Mouse (Mus musculus) embryonic facial prominence, embryonic 14.5 days (tissue): Measurements from ENCODE around the gene Uchl3. TPM values are rescaled to one million over a fixed set of nuclear protein-coding genes. Genes with fewer than 3 reads are reported as not detected.

Experiments used
- ATAC-seq: fragments of 200-750 bp; cut with Nextera tagmentation; 2 replicates; pipeline ENCODE4 v1.8.0; 2017; ENCODE audit warnings: low read depth, moderate number of reproducible peaks, moderate TSS enrichment
- DNase-seq: peaks from one replicate; pipeline ENCODE4 v3.0.0-alpha.2; 2015; ENCODE audit warnings: low spot score
- H3K27ac ChIP-seq: fragments of 300-500 bp; sonication (generic); replicated peaks from 2 replicates; pipeline ENCODE4 v1.5.1; 2014; ENCODE audit warnings: low read depth, mild to moderate bottlenecking, low read length, moderate library complexity
- H3K27me3 ChIP-seq: fragments of 300-500 bp; sonication (generic); replicated peaks from 2 replicates; pipeline ENCODE4 v1.6.1; 2014; ENCODE audit warnings: low read length; ENCODE audit not compliant: control insufficient read depth, insufficient read depth
- H3K36me3 ChIP-seq: fragments of 300-500 bp; sonication (generic); 2 replicates; pipeline ENCODE4 v1.6.1; 2014; ENCODE audit warnings: low read length, mixed read lengths; ENCODE audit not compliant: control insufficient read depth, insufficient read depth
- H3K4me1 ChIP-seq: fragments of 300-500 bp; sonication (generic); 2 replicates; pipeline ENCODE4 v1.6.1; 2014; ENCODE audit warnings: antibody characterized with exemption, low read length; ENCODE audit not compliant: control insufficient read depth, insufficient read depth
- H3K4me2 ChIP-seq: fragments of 300-500 bp; sonication (generic); 2 replicates; pipeline ENCODE4 v1.6.1; 2014; ENCODE audit warnings: low read depth, mild to moderate bottlenecking, low read length, moderate library complexity, mixed read lengths
- H3K4me3 ChIP-seq: fragments of 300-500 bp; sonication (generic); 2 replicates; pipeline ENCODE4 v1.5.1; 2014; ENCODE audit warnings: low read depth, mild to moderate bottlenecking, low read length
- H3K9ac ChIP-seq: fragments of 300-500 bp; sonication (generic); 2 replicates; pipeline ENCODE4 v1.6.1; 2014; ENCODE audit warnings: low read depth, mild to moderate bottlenecking, low read length, moderate library complexity, mixed read lengths
- H3K9me3 ChIP-seq: fragments of 300-500 bp; sonication (generic); 2 replicates; pipeline ENCODE4 v1.6.1; 2016; ENCODE audit warnings: low read length; ENCODE audit not compliant: control insufficient read depth
- WGBS: fragments of 180-500 bp; shearing (Covaris S2); extraction: QIAGEN DNeasy Blood & Tissue Kit; methylation state at CpG from one replicate; pipeline ENCODE4 v1.1.7; 2014; 5-methylcytosine and 5-hydroxymethylcytosine counted together
- polyA plus RNA-seq: library from polyadenylated mRNA; unstranded; fragments of >200 nt; fragmentation: Nextera tagmentation; extraction: Ambion mirVana; gene quantifications from 2 replicates; pipeline ENCODE4 v1.2.1, GENCODE M21; 2014

The Uchl3 gene
- polyA plus RNA-seq, 1 experiment from 2014 or later, result 114 TPM

DNA sequence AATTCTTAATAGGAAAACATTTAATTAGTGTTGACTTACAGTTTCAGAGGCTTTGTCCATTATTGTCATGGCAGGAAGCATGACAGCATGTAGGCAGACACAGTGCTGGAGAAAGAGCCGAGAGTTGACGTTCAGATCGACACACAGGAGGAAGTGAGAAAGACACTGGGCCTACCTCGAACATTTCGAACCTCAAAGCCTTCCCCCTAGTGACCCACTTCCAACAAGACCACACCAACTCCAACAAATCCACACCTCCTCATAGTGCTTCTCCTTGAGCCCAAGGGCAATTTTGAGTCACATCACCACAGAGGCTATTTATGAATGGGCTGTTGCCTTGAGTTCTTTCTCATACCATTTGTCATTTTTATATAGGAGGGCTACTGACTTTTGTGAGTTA, 53.3 kb downstream of the Uchl3 start:
- H3K4me1 ChIP-seq, result no peaks in the 10 kb centered on the region
- no peak for DNase-seq
- H3K4me3 ChIP-seq, result no peak overlapping the region
- no peaks in the 10 kb centered on the region for H3K36me3 ChIP-seq
- H3K27me3 ChIP-seq, result no peaks in the 10 kb centered on the region
- H3K27ac ChIP-seq, result no peak overlapping the region
- H3K9me3 ChIP-seq, result no peaks in the 10 kb centered on the region
- no peak overlapping the region for H3K9ac ChIP-seq
- WGBS, result 86% methylated on average over 5 of the region's 5 CpGs
- H3K4me2 ChIP-seq, result no peak overlapping the region
- no peak for ATAC-seq

DNA sequence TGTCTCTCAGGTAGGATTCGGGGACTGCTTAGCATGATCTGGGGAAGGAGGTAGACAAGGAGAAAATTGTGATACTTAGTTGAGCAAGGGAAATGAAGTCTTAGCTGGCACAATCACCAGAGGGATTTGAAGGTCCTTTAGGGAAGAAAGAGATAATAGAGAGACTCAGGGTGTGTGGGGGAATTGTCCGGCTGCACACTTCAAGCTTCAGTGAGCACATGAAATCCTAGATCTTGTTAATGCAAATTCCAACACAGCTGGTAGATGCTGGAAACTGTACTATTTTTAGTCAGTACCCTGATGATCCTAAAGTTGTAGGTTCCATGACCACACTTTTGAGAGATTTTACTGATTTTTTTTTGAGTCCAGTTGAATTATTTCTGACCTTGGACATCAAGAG, 60.6 kb downstream of the Uchl3 start:
- no peaks in the 10 kb centered on the region for H3K4me1 ChIP-seq
- H3K36me3 ChIP-seq, result no peaks in the 10 kb centered on the region
- no peak overlapping the region for H3K4me3 ChIP-seq
- no peak for ATAC-seq
- H3K27me3 ChIP-seq, result no peaks in the 10 kb centered on the region
- H3K27ac ChIP-seq, result no peak overlapping the region
- no peak for DNase-seq
- WGBS, result 64% methylated on average over 2 of the region's 2 CpGs
- no peaks in the 10 kb centered on the region for H3K9me3 ChIP-seq
- no peak overlapping the region for H3K4me2 ChIP-seq
- H3K9ac ChIP-seq, result no peak overlapping the region

DNA sequence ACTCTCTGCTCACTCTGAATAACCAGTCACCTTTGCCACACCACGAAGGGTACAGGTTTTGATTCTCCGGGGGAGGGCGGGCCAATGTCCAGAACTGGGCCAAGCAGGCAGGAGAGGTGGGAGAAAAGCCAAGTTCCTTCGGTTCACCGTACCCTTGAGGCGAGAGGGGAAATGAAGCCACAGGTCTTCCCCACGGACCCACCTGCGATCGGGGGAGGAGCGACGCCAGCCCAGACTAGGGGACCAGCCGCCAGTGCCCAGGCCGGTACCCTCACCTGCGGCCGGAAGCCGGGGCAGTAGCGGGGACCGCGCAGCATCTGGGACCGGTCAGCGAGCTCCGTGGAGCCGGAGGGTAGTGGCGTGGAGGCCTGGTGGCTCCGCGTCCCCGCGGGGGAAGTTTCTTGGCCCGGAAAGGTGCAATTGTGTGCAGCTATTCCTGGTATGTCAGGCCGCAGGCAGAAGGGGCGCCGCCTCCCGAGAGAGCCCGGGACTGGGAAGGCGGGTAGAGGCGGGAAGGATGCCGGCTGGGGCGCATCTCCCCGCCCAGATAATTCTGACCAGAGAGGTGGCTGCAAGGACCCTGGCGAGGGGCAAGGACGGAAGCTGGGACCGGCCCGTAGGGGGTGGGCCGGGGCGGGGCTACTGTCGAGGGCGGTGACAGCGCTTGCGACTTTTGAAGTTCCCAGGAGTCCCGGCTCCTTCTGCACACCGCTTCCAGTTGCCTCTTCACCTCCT, 75.6 kb downstream of the Uchl3 start, which contains the start of the genes Gm9922 and Lmo7:
Gene Gm9922, minus strand, starts transcription at position 578 of the 735 bp plus-strand sequence.
Gene Lmo7, plus strand, starts transcription at position 721 of the 735 bp plus-strand sequence.
- Histone ChIP-seq H3K27ac (peak within 1 kb of the TSS; percentile 33; the same call in 1 of the 2 replicates), H3K4me1 (no peaks in the 10 kb centered on the region; the same call in 1 of the 2 replicates), H3K4me3 (peak within 1 kb of the TSS; percentile 75), H3K9me3 (no peaks in the 10 kb centered on the region), H3K9ac (peak within 1 kb of the TSS; percentile 74), H3K4me2 (peak within 1 kb of the TSS; percentile 100), H3K36me3 (no peaks in the 10 kb centered on the region), H3K27me3 (peaks cover 13% of the 10 kb centered on the region)
- WGBS, result 1% methylated on average over 35 of the region's 51 CpGs
- ATAC-seq (peak; percentile 90), DNase-seq (peak; percentile 87)

DNA sequence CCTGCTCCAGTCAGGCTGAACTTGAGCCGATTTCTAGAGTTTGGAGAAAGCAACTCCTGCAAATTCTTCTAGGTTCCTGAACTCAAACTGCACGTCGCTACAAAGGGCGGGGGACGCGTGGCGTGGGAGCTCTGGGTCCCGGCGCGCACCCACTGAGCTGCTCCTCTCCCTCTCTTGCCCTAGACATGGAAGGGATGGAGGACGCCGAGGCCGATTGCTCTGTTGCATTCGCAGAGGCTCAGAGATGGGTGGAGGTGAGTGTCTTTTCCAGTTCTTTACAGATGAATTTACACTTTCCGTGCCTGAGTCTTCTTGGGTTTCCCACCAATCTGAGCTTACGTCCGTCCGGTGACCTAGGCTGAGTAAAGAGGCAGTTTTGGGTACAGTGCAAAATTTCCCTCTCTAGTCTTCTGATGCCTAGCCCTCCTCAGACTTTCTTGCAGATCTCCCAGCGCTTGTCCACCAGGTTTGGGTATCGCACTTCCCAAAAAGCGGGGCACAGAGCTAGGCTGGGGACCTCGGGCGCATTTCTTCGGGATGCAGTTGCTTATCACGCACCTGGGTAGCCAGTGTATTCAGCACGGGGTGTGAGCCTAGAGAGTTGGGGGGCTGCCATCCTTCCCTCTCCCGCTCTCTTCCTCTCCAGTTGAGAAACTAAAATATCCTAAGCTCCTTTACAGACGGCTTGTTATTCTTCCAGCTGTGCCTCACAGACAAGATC, 76.4 kb downstream of the Uchl3 start:
- Histone ChIP-seq H3K36me3 (no peaks in the 10 kb centered on the region), H3K4me3 (peak overlapping the region; percentile 75), H3K4me2 (peak overlapping the region; percentile 100), H3K27ac (no peak overlapping the region; the same call in 1 of the 2 replicates), H3K9ac (peak overlapping the region; percentile 74), H3K27me3 (peaks cover 13% of the 10 kb centered on the region), H3K4me1 (no peaks in the 10 kb centered on the region; the same call in 1 of the 2 replicates), H3K9me3 (no peaks in the 10 kb centered on the region)
- WGBS, result 1% methylated on average over 28 of the region's 28 CpGs
- no peak for DNase-seq
- ATAC-seq, result peak; percentile 35; the same call in 1 of the 2 replicates

DNA sequence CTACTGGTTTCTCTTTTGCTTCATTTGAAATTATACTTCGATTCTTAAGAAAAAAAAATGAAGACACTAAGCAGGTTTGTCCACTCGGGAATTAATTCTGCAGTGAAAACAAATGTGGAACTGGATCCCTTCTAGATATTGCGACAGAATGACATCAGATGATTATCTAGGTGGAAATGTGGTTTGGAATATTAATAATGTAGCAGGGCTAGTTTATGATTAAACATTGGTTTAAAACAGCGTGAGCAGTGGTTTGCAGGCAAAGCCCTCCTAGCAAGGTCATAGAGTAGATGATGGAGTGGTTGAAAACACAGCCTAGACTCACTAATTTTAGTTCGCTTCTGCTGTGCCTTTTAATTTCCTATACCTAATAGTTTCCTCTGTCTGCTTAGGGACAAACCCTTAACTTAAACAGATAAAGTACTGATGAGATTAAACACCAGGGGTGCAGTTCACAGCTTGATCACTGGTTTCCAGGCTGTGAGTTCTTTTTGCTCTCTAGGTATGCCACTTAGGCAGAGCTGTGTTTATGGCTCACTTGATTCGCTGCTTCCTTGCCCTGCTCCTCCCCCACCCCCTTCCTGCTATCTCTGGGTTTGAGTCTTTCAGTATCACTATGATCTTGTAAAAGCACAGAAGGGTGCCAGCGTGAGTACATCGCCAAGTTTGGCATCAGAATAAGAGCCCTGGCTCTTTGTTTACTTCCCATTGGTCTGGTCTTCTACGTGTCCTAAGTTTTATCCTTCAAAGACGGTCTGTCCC, 80.0 kb downstream of the Uchl3 start:
- Histone ChIP-seq H3K9ac (no peak overlapping the region), H3K4me2 (no peak overlapping the region), H3K27me3 (peaks cover 13% of the 10 kb centered on the region), H3K9me3 (no peaks in the 10 kb centered on the region), H3K4me1 (no peaks in the 10 kb centered on the region), H3K27ac (no peak overlapping the region), H3K4me3 (no peak overlapping the region), H3K36me3 (no peaks in the 10 kb centered on the region)
- WGBS, result 31% methylated on average over 10 of the region's 10 CpGs
- no peak for ATAC-seq
- DNase-seq, result no peak

DNA sequence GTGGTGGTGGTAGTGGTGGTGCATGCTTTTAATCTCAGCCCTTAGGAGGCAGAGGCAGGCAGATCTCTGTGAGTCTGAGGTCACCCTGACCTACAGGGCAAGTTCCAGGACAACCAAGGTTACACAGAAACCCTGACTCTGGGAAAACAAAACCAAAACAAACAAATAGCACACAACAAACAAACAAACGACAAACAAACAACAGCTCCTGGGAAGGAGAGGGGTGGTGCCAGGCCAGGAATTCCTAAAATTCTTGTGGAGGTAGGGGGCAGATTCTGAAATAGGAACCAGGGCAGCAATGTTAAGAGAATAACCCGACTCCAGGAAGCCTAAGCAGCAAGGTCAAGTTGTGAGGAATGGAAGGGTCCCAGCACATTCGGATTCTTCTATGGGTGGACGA, 83.7 kb downstream of the Uchl3 start:
- no peaks in the 10 kb centered on the region for H3K27me3 ChIP-seq
- no peaks in the 10 kb centered on the region for H3K9me3 ChIP-seq
- H3K4me1 ChIP-seq, result no peaks in the 10 kb centered on the region
- no peaks in the 10 kb centered on the region for H3K36me3 ChIP-seq
- ATAC-seq (no peak), DNase-seq (no peak)
- no peak overlapping the region for H3K9ac ChIP-seq
- no peak overlapping the region for H3K27ac ChIP-seq
- H3K4me2 ChIP-seq, result no peak overlapping the region
- no peak overlapping the region for H3K4me3 ChIP-seq
- WGBS, result 83% methylated on average over 4 of the region's 4 CpGs

Other genes starting within 250 kb of the Uchl3 start
- gene Tbc1d4, start 44.8 kb upstream of the Uchl3 start, polyA plus RNA-seq, result 15.7 and 17.3 TPM in 2 replicates
- 68.8 and 77.9 TPM in 2 replicates for gene Commd6, start 13.3 kb upstream of the Uchl3 start, polyA plus RNA-seq
- gene Gm9922, start 75.8 kb downstream of the Uchl3 start, polyA plus RNA-seq, result 3.9 and 4.0 TPM in 2 replicates
- gene Lmo7, start 76.0 kb downstream of the Uchl3 start, polyA plus RNA-seq, result 28.8 and 35.8 TPM in 2 replicates